Mouse (Mus musculus): Measurements from ENCODE around the gene Sall4. TPM values are rescaled to one million over a fixed set of nuclear protein-coding genes. Genes with fewer than 3 reads are reported as not detected.

The Sall4 gene
- not detected in 2 replicates for total RNA-seq (2015)
- total RNA-seq (2017), result not detected in 2 replicates

GRCm38 (mm10) chr2:168767582-168767981, at the start of gene Sall4:
Gene Sall4 (minus strand): TSS chr2:168767943.
- ATAC-seq (ENCODE audit: poor library complexity, severe bottlenecking), result no peak

- ATAC-seq (ENCODE audit: poor library complexity, severe bottlenecking), result no peak
Measured at GRCm38 (mm10) chr2:168813243-168813642, 45.5 kb upstream of the Sall4 start.

GRCm38 (mm10) chr2:168809895-168810294, 42.2 kb upstream of the Sall4 start:
- no peak for ATAC-seq (ENCODE audit: poor library complexity, severe bottlenecking)

- no peak for ATAC-seq (ENCODE audit: poor library complexity, severe bottlenecking)
Measured at GRCm38 (mm10) chr2:168807681-168808080, 39.9 kb upstream of the Sall4 start.

GRCm38 (mm10) chr2:168803849-168804248, 36.1 kb upstream of the Sall4 start:
- ATAC-seq (ENCODE audit: poor library complexity, severe bottlenecking), result no peak

- no peak for ATAC-seq (ENCODE audit: poor library complexity, severe bottlenecking)
Measured at GRCm38 (mm10) chr2:168799326-168799725, 31.6 kb upstream of the Sall4 start.

- ATAC-seq (ENCODE audit: poor library complexity, severe bottlenecking), result no peak
Measured at GRCm38 (mm10) chr2:168798921-168799320, 31.2 kb upstream of the Sall4 start.

- no peak for ATAC-seq (ENCODE audit: poor library complexity, severe bottlenecking)
Measured at GRCm38 (mm10) chr2:168791115-168791802, 23.5 kb upstream of the Sall4 start.

- ATAC-seq (ENCODE audit: poor library complexity, severe bottlenecking), result no peak
Measured at GRCm38 (mm10) chr2:168786174-168786573, 18.4 kb upstream of the Sall4 start.

- no peak for ATAC-seq (ENCODE audit: poor library complexity, severe bottlenecking)
Measured at GRCm38 (mm10) chr2:168780596-168780995, 12.9 kb upstream of the Sall4 start.

GRCm38 (mm10) chr2:168780024-168780423, 12.3 kb upstream of the Sall4 start:
- no peak for ATAC-seq (ENCODE audit: poor library complexity, severe bottlenecking)

GRCm38 (mm10) chr2:168777481-168777880, 9.7 kb upstream of the Sall4 start:
- no peak for ATAC-seq (ENCODE audit: poor library complexity, severe bottlenecking)

- no peak for ATAC-seq (ENCODE audit: poor library complexity, severe bottlenecking)
Measured at GRCm38 (mm10) chr2:168776238-168776637, 8.5 kb upstream of the Sall4 start.

- ATAC-seq (ENCODE audit: poor library complexity, severe bottlenecking), result no peak
Measured at GRCm38 (mm10) chr2:168769259-168769658, 1.5 kb upstream of the Sall4 start.

- ATAC-seq (ENCODE audit: poor library complexity, severe bottlenecking), result no peak
Measured at GRCm38 (mm10) chr2:168766538-168767361, 993 bp downstream of the Sall4 start.

- ATAC-seq (ENCODE audit: poor library complexity, severe bottlenecking), result no peak
Measured at GRCm38 (mm10) chr2:168765696-168766537, 1.8 kb downstream of the Sall4 start.

GRCm38 (mm10) chr2:168765065-168765681, 2.6 kb downstream of the Sall4 start:
- ATAC-seq (ENCODE audit: poor library complexity, severe bottlenecking), result no peak

GRCm38 (mm10) chr2:168764460-168764867, 3.3 kb downstream of the Sall4 start:
- ATAC-seq (ENCODE audit: poor library complexity, severe bottlenecking), result no peak

GRCm38 (mm10) chr2:168763785-168764184, 4.0 kb downstream of the Sall4 start:
- ATAC-seq (ENCODE audit: poor library complexity, severe bottlenecking), result no peak

GRCm38 (mm10) chr2:168762411-168762815, 5.3 kb downstream of the Sall4 start:
- ATAC-seq (ENCODE audit: poor library complexity, severe bottlenecking), result no peak

GRCm38 (mm10) chr2:168761954-168762353, 5.8 kb downstream of the Sall4 start:
- ATAC-seq (ENCODE audit: poor library complexity, severe bottlenecking), result no peak

Measured in megakaryocyte, adult 5-6 weeks (primary cell).